ENCODE assay signal across 8 mouse cellular contexts in genomic region chr12:76837101-76837843, GRCm38 (mm10). TPM values are rescaled to one million over a fixed set of nuclear protein-coding genes. Genes with fewer than 3 reads are reported as not detected.
A peak's percentile ranks its signal among the peaks of the same experiment; 100 is the strongest.
DNase-seq lines count a peak whose midpoint lies in the region; ATAC-seq lines count a peak whose summit lies in the region.

No protein-coding gene starts in this region.

- peak overlapping the region; percentile 39; the same call in 1 of the 2 replicates for H3K4me2 ChIP-seq in hindbrain, embryonic 11.5 days (replicated peaks; ENCODE audit: low read depth, low read length)

- no peaks in the 10 kb centered on the region for H3K36me3 ChIP-seq in hindbrain, embryonic 11.5 days (ENCODE audit: control insufficient read depth, insufficient read depth, low read length)

- ATAC-seq in frontal cortex, adult (ENCODE audit: low TSS enrichment) = peak; percentile 96
- peak; percentile 99 for ATAC-seq in hindbrain, embryonic 11.5 days (ENCODE audit: low FRiP score)

- H3K9ac ChIP-seq in hindbrain, embryonic 11.5 days (ENCODE audit: low read depth, low read length) = peak overlapping the region; percentile 69

- 0 out of 2 replicates have a peak, but pooled peaks cover 2% of the 10 kb centered on the region for H3K4me1 ChIP-seq in hindbrain, embryonic 11.5 days (replicated peaks; ENCODE audit: control insufficient read depth, insufficient read depth, low read length)

- peak overlapping the region; percentile 64 for H3K4me3 ChIP-seq in hindbrain, embryonic 11.5 days (ENCODE audit: low read depth, low read length)

- under 1% methylated on average over 43 of the region's 43 CpGs for WGBS in hindbrain, embryonic 11.5 days

- no peak overlapping the region for H3K27ac ChIP-seq in hindbrain, embryonic 11.5 days (ENCODE audit: low read depth, low read length)

- no peaks in the 10 kb centered on the region for H3K9me3 ChIP-seq in hindbrain, embryonic 11.5 days (ENCODE audit: control insufficient read depth, low read length)

- peak; percentile 98 for DNase-seq in MN1 (ENCODE audit: low spot score)
- DNase-seq in cerebellum, adult 9-10 months = peak; percentile 99
- DNase-seq in hindbrain, embryonic 11.5 days (ENCODE audit: low spot score) = peak; percentile 96
- DNase-seq in layer of hippocampus, postnatal 10 days (ENCODE audit: low spot score in 2 of 2) = peak; percentile 96 to 98
- DNase-seq in lung, postnatal 10 days = peak; percentile 97
- peak; percentile 97 for DNase-seq in ovary, postnatal 36 days (ENCODE audit: low spot score)
- DNase-seq in thymus, postnatal 25 days = peak; percentile 97

- H3K27me3 ChIP-seq in hindbrain, embryonic 11.5 days (ENCODE audit: control insufficient read depth, insufficient read depth, low read length) = no peaks in the 10 kb centered on the region

RNA-seq across cellular contexts. Expression of gene Rab15, which starts 14.6 kb away (rescaled TPM):
- 11.3 and 14.6 TPM in 2 replicates for polyA plus RNA-seq in hindbrain, embryonic 11.5 days (2014; fragmentation: Nextera tagmentation; extraction: Ambion mirVana)
- 100 to 1,000 TPM; 111 to 131 TPM for total RNA-seq in layer of hippocampus, postnatal 10 days (2021)

RNA-seq across cellular contexts. Expression of gene Gpx2, which starts 41.9 kb away (rescaled TPM):
- not detected in 2 replicates for polyA plus RNA-seq in hindbrain, embryonic 11.5 days (2014; fragmentation: Nextera tagmentation; extraction: Ambion mirVana)
- under 1 TPM; 0.25 to 0.76 TPM for total RNA-seq in layer of hippocampus, postnatal 10 days (2021)
